Mouse (Mus musculus) forebrain, embryonic 10.5 days (tissue): ENCODE data around the gene Szrd1. TPM values are rescaled to one million over a fixed set of nuclear protein-coding genes. Genes with fewer than 3 reads are reported as not detected.

Experiments
- DNase-seq: peaks from one replicate; pipeline ENCODE4 v3.0.0-alpha.2; 2017; ENCODE audit warnings: low spot score; ENCODE audit errors: extremely low spot score
- H3K27ac ChIP-seq: fragments of 300-500 bp; sonication (generic); 2 replicates; pipeline ENCODE4 v1.5.1; 2016; ENCODE audit warnings: mild to moderate bottlenecking
- H3K27me3 ChIP-seq: fragments of 300-500 bp; sonication (generic); 2 replicates; pipeline ENCODE4 v1.6.1; 2016; ENCODE audit warnings: mild to moderate bottlenecking; ENCODE audit not compliant: poor library complexity, severe bottlenecking
- H3K36me3 ChIP-seq: fragments of 300-500 bp; sonication (generic); replicated peaks from 2 replicates; pipeline ENCODE4 v1.6.1; 2016; ENCODE audit warnings: mild to moderate bottlenecking, moderate library complexity
- H3K4me1 ChIP-seq: fragments of 300-500 bp; sonication (generic); 2 replicates; pipeline ENCODE4 v1.6.1; 2016
- H3K4me3 ChIP-seq: fragments of 300-500 bp; sonication (generic); 2 replicates; pipeline ENCODE4 v1.5.1; 2016; ENCODE audit warnings: mild to moderate bottlenecking, moderate library complexity
- H3K9me3 ChIP-seq: fragments of 300-500 bp; sonication (generic); 2 replicates; pipeline ENCODE4 v1.6.1; 2016; ENCODE audit warnings: mild to moderate bottlenecking, moderate library complexity
- WGBS: fragments of 180-500 bp; shearing (Covaris S2); methylation state at CpG from one replicate; pipeline ENCODE4 v1.1.7; 2016; 5-methylcytosine and 5-hydroxymethylcytosine counted together
- polyA plus RNA-seq: library from polyadenylated mRNA; unstranded; fragments of >200 nt; fragmentation: Nextera tagmentation; extraction: Ambion mirVana; gene quantifications from 2 replicates; pipeline ENCODE4 v1.2.1, GENCODE M21; 2016

Gene Szrd1
- polyA plus RNA-seq, 1 experiment from 2014 or later: 45.2 TPM

DNA sequence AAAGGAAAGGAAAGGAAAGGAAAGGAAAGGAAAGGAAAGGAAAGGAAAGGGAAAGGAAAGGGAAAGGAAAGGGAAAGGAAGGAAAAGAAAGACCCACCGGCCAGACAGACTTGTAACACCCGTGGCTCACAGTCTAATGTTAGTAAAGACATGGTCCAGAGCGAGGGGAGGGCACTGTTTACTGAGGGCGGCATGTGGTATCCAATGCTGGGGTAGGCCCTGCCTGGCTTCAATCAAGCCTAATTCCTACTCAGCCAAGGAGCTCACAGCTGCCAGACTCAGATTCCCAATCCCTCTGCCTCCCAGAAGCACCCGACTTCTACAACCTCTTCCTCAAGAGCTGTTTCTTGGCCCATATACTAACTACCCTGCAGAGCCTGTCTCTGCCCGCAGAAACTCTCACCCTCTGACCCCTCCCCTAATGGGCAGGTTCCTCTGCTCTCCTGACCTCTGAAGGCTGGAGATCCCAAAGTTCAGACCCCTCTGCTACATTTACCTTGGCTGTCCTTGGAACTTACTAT is 10.3 kb downstream of the Szrd1 start:
- 74% methylated on average over 6 of the region's 6 CpGs for WGBS
- Histone ChIP-seq H3K27me3 (no peaks in the 10 kb centered on the region), H3K9me3 (no peaks in the 10 kb centered on the region; the same call in 1 of the 2 replicates), H3K36me3 (peaks cover 26% of the 10 kb centered on the region), H3K4me1 (peaks cover 57% of the 10 kb centered on the region), H3K4me3 (no peak overlapping the region), H3K27ac (no peak overlapping the region)
- DNase-seq: no peak

DNA sequence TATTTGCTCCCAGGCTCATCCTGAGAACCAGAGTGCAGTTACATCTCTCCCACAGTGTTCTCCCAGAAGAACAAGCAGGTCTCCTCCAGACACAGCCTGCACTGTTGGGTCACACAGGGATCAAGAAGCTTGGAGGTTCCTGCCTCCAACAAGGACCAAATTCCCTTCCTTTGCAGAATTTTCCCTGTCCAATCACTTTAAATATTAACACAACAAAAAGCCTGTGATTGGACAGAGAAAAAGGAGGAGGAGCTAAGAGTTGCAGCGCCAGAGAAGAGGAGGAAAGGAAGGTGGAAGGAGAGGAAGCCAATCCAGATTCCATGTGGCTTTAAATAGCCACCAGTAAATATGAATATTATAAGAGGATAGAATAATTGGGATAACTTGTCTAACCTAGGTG is 16.5 kb downstream of the Szrd1 start:
- no peak for DNase-seq
- Histone ChIP-seq H3K27me3 (no peaks in the 10 kb centered on the region), H3K4me1 (peaks cover 60% of the 10 kb centered on the region), H3K36me3 (peaks cover 54% of the 10 kb centered on the region), H3K4me3 (no peak overlapping the region), H3K9me3 (no peaks in the 10 kb centered on the region; the same call in 1 of the 2 replicates), H3K27ac (0 out of 2 replicates have a peak overlapping the region, but pooled peaks have one; percentile 4)
- 41% methylated on average over 1 of the region's 1 CpGs for WGBS

DNA sequence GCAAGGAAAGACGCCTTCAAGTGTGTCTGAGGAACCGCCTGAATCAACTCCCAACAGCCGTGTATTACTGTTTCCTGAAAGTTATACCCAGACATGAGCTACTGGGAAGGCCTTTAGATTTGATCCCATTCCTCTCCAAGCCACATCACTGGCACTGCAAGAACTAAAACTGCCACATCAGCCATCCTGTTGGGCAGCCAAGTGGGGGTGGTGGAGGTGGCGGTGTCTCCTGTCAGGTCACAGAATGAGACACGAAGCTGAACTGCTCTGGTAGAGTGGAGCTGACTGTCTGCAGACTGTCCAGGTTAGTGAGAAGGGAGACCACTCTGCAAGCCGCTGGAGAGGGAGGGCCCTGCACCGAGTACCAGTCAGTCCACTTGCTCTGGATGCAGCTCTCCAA is 16.9 kb downstream of the Szrd1 start:
- Histone ChIP-seq H3K27me3 (no peaks in the 10 kb centered on the region), H3K27ac (0 out of 2 replicates have a peak overlapping the region, but pooled peaks have one; percentile 4), H3K4me1 (peaks cover 60% of the 10 kb centered on the region), H3K4me3 (no peak overlapping the region), H3K9me3 (no peaks in the 10 kb centered on the region; the same call in 1 of the 2 replicates), H3K36me3 (peaks cover 58% of the 10 kb centered on the region)
- WGBS: 92% methylated on average over 7 of the region's 7 CpGs
- no peak for DNase-seq

DNA sequence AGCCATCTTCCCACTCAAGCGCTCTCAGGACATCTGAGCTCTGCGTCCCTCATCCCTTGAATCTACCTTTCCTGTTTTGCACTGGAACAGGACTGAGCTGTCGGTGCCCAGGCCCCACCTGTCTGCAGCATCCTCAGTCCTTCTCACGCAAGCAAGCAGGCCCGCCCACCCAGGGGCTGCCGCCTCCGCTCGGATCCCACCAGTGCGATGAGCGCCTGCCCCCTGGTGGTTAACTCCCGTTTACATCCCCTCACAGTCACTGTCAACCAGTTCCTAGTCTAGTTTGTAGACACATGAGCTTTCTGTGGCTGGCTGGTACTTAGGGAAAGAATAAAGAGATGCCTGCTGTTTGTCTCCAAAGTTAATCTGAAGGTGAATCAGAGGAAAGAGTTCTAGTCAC is 18.9 kb downstream of the Szrd1 start:
- Histone ChIP-seq H3K4me3 (no peak overlapping the region), H3K9me3 (no peaks in the 10 kb centered on the region), H3K4me1 (peaks cover 63% of the 10 kb centered on the region), H3K36me3 (peaks cover 66% of the 10 kb centered on the region), H3K27me3 (no peaks in the 10 kb centered on the region), H3K27ac (no peak overlapping the region)
- 27% methylated on average over 11 of the region's 11 CpGs for WGBS
- DNase-seq: peak; percentile 63

DNA sequence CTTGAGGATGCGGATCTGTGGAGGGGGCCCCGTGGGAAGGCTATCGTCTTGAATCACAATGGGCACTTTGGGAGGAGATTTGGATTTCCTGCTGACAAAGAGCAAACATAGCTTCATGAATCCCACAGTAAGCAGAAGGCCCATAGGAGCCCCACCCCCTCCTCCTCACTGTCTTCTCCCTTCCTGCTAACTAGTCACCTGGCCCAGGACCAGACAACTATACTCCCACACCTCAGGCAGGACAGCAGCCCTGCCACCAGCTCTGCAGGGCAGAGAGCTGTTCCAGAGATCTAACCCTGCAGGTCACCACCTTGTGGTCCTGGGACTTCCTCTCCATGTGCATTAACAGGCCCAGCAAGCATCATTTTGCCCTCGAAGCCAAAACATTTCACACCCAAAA is 20.9 kb downstream of the Szrd1 start:
- peaks cover 68% of the 10 kb centered on the region for H3K4me1 ChIP-seq

DNA sequence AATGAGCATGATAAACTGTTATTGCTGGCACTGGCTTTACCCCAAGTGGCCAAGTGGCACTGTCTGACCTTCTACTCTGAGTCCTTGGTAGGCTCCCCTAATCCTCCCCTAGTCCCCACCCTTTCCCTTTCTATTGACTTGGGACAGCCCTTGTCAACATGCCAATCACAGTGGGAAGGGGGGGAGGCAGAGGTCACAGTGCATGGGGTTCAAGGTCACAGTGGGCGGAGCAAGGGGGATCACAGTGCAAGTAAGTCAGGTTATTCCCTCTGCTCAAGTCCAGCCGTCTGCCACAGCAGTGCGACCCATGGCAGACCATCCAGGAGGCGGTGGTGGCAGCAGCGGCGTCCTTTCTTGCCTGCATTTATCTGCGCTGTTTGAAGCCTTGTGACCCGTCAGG is 24.2 kb downstream of the Szrd1 start:
- H3K4me1 ChIP-seq: peaks cover 45% of the 10 kb centered on the region
- WGBS: 76% methylated on average over 8 of the region's 8 CpGs
- no peaks in the 10 kb centered on the region for H3K27me3 ChIP-seq
- no peak overlapping the region for H3K4me3 ChIP-seq
- no peak for DNase-seq
- H3K27ac ChIP-seq: no peak overlapping the region
- H3K36me3 ChIP-seq: peaks cover 96% of the 10 kb centered on the region
- H3K9me3 ChIP-seq: peaks cover 9% of the 10 kb centered on the region

More for the DNA sequence above, 20.9 kb downstream of the Szrd1 start:
- Histone ChIP-seq H3K9me3 (no peaks in the 10 kb centered on the region), H3K27me3 (no peaks in the 10 kb centered on the region), H3K36me3 (peaks cover 79% of the 10 kb centered on the region), H3K27ac (no peak overlapping the region), H3K4me3 (no peak overlapping the region)
- DNase-seq: no peak
- 87% methylated on average over 4 of the region's 4 CpGs for WGBS

DNA sequence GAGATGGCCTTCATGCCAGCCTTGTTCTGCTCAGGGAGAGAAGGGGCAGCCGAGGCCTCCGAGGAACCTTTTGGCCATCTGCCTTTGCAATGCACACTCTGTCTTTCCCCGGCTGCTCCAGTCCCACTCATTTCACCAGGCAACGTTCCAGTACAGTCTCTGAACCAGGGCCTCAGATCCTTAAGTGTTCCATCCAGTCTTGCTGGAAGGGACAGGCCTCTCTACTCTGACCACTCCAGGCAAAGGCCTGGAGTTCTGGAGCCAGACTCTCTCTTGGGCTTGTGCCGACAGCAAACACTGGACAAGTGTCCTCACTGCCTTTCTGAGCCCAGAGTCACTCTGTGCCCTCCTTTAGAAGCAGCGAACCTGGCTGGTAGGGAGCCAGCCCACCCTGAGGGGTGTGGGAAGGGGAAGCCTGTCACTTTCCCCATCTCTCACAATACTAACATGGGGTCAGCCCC is 25.0 kb downstream of the Szrd1 start:
- Histone ChIP-seq H3K27ac (no peak overlapping the region), H3K4me3 (no peak overlapping the region), H3K36me3 (peaks cover 100% of the 10 kb centered on the region), H3K9me3 (peaks cover 12% of the 10 kb centered on the region), H3K27me3 (no peaks in the 10 kb centered on the region), H3K4me1 (peaks cover 37% of the 10 kb centered on the region)
- 92% methylated on average over 6 of the region's 6 CpGs for WGBS
- DNase-seq: no peak

DNA sequence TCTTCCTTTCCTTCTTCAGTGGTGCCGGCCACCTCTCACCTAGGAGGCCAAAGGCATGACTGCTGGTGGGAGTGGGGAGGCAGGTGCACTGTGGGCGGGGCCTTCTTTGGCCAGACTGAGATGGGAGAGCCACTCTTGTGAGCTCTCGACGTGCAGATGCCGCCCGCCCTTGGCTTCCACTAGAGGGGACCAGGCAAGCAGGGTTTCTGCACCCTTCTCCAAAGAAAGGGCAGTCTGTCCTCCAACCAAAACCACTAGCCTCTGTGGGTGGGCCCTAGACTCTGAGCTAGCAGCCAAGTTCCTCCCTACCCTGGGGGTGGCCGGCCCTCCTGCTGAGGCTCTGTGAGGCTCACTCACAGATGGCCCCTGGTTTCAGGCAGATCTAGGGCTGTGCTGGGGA is 25.7 kb downstream of the Szrd1 start:
- no peak overlapping the region for H3K27ac ChIP-seq
- H3K4me1 ChIP-seq: peaks cover 30% of the 10 kb centered on the region
- no peak overlapping the region for H3K4me3 ChIP-seq
- peaks cover 96% of the 10 kb centered on the region for H3K36me3 ChIP-seq
- no peaks in the 10 kb centered on the region for H3K27me3 ChIP-seq
- no peak for DNase-seq
- peaks cover 12% of the 10 kb centered on the region for H3K9me3 ChIP-seq
- 85% methylated on average over 7 of the region's 7 CpGs for WGBS

DNA sequence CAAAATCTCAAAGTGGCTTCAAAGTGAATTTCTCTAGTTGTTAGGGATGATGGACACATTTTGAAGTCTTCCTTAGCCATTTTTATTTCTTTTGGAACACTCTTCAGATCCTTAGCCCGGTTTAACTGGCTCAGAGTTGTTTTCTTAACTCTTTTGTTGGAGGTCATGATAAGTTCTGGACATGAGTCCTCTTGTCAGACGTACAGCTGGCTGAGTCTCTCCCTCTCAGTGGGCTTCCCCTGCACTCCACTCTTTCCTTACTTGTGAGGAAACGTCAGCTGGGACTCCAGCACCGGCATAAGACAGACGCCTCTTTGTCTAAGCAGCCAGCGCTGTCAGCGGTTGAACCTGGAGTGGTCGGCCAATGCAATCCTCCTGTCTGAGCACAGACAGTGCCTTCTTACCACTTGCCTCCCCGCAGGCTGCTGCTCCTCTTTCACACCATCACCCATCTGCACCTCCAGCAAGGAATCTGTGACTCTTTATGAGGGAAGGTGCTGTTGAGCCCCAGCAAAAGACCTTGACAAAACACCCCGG is 31.3 kb downstream of the Szrd1 start:
- Histone ChIP-seq H3K4me1 (peaks cover 5% of the 10 kb centered on the region; the same call in 1 of the 2 replicates), H3K4me3 (no peak overlapping the region), H3K27me3 (no peaks in the 10 kb centered on the region), H3K9me3 (peaks cover 12% of the 10 kb centered on the region), H3K27ac (peak overlapping the region; percentile 10; the same call in 1 of the 2 replicates), H3K36me3 (peaks cover 40% of the 10 kb centered on the region)
- DNase-seq: no peak
- 50% methylated on average over 10 of the region's 10 CpGs for WGBS

DNA sequence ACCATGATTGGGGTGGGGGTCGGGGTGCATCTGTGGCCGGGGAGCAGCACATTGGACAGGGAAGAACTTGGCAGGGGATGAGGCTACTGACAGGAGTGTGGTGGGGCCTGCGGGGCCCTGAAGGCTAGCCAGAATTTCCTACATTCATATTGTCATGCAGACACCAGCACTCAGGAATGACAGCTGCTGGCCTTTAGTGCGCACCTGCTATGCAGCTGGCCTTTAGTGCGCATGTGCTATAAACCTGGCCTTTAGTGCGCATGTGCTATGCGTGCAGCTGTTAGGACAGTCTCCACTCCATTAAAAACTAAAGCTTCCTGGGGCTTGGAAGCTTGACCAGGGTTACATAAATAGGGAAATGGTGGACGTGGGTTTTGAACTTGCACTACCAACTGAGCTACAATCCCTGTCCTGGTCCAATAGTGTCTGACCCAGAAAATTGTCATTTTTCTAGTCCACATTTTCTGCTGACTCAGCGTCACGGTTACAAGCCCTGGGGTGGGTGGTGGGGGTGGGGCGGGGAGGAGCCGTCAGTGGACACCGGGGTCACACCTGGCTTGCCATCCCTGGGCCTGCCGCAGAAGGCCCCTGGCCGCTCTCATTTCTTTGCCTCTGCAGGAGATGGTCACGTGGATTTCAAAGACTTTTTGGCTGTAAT is 32.9 kb downstream of the Szrd1 start:
- no peak for DNase-seq

DNA sequence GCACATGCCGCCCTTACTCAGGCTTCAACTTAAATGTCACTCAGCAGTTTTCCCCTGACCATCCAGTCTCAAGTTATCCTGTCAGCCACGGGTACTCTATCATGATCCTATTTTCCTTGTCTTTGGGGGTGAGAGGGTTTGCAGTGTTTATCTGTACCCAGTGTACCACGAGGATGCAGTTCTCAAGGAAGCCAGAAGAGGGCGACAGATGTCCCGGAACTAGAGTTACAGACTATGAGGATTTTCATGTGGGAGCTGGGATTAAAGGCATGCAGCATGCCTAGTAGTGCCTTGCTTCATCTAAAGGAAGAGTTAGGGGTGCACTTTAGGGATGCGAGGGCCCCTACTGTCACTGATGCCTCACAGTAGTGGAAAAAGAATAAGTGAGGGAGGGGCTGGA is 37.7 kb downstream of the Szrd1 start:
- 69% methylated on average over 6 of the region's 6 CpGs for WGBS

More for the DNA sequence above, 32.9 kb downstream of the Szrd1 start:
- no peak overlapping the region for H3K4me3 ChIP-seq
- peaks cover 5% of the 10 kb centered on the region for H3K4me1 ChIP-seq
- no peaks in the 10 kb centered on the region for H3K27me3 ChIP-seq
- no peak overlapping the region; the same call in 1 of the 2 replicates for H3K27ac ChIP-seq
- peaks cover 12% of the 10 kb centered on the region for H3K9me3 ChIP-seq
- WGBS: 86% methylated on average over 16 of the region's 16 CpGs
- peaks cover 24% of the 10 kb centered on the region for H3K36me3 ChIP-seq

DNA sequence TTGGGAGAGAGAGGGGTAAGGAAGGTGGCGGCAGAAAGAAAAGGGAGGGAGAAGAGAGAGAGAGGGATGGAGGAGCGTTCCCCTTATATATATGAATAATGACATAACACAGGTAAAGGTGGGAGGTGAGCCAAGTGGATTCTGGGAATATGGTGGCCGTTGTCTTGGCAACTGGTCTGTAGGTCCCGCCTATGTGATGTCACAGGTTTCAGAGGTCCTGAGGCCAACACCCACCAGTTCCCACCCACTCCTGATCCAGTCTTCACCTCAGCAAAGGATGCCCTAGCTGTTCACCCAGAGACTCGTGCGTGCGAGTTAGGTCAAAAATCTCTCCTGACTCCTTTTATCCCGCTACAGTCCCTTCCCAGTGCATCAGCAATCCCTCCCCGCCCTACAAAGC is 38.3 kb downstream of the Szrd1 start:
- Histone ChIP-seq H3K4me1 (peaks cover 10% of the 10 kb centered on the region), H3K27ac (no peak overlapping the region), H3K27me3 (no peaks in the 10 kb centered on the region), H3K36me3 (no peaks in the 10 kb centered on the region), H3K9me3 (no peaks in the 10 kb centered on the region), H3K4me3 (no peak overlapping the region)
- WGBS: 93% methylated on average over 9 of the region's 9 CpGs
- DNase-seq: no peak

More for the DNA sequence above, 37.7 kb downstream of the Szrd1 start:
- DNase-seq: peak; percentile 38
- Histone ChIP-seq H3K4me3 (no peak overlapping the region), H3K36me3 (no peaks in the 10 kb centered on the region), H3K9me3 (no peaks in the 10 kb centered on the region), H3K27me3 (no peaks in the 10 kb centered on the region), H3K4me1 (peaks cover 5% of the 10 kb centered on the region), H3K27ac (no peak overlapping the region)

DNA sequence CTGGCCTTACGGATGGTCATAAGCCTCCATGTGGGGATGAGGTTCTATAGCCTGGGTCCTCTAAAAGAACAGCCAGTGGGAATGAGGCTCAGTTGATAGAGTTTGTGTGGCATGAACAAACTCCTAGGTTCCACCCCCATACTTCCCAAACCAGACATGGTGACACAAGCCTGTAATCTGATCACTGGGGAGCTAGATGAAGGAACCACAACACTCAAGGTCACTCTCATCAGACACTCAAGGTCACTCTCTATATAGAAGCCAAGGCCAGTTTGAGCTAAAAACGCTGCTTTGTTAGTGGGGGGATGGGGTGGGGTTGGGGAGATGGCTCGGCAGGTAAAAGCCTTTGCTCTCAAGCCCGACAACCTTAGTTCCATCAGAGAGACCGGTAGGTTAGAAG is 39.6 kb downstream of the Szrd1 start:
- H3K4me3 ChIP-seq: no peak overlapping the region
- peaks cover 12% of the 10 kb centered on the region for H3K4me1 ChIP-seq
- no peak overlapping the region for H3K27ac ChIP-seq
- no peaks in the 10 kb centered on the region for H3K27me3 ChIP-seq
- WGBS: 90% methylated on average over 5 of the region's 5 CpGs
- no peaks in the 10 kb centered on the region for H3K36me3 ChIP-seq
- DNase-seq: no peak
- no peaks in the 10 kb centered on the region for H3K9me3 ChIP-seq
